Mouse (Mus musculus) cerebellum, postnatal 4 days (tissue): Measurements from ENCODE around the gene Ghdc.

Source experiments
- DNase-seq, 2 experiments: peaks; one replicate each; pipeline ENCODE4 v3.0.0; 2022; ENCODE audit warnings: low spot score in 2 of 2, mixed read lengths in 1 of 2

The Ghdc gene

DNA sequence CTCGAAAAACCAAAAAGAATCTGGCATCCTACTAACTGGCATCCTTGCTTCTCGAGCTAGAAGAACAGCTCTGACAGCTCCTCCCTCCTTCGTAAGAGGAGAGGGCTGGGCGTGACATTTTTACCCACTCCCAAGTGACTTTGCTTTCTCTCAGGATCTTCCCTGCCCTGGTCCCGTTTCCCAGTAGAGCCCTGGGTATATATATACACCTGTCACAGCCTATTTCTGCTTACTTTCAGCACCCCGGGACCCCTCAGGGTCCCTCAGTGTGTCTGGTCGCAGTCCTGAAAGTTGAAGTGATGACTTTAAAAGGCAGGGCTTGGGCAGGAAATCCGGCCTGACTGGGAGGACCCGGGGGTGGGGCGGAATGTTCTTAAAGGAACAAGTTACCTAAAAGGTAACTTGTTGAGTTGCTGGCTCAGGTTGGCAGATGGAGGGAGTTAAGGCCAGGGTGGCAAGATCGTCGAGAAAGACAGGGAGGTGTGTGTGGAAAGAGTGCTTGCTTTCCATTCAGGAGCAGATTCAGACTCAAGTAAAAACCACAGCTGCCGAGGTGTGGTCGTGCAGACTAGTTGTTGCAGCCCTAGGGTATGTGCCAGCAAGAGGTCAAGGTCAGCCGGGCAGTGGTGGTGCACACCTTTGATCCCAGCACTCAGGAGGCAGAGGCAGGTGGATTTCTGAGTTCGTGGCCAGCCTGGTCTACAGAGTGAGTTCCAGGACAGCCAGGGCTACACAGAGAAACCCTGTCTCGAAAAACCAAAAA is at the start of gene Ghdc:
TSS of gene Ghdc (minus strand) at position 312 of the 763 bp plus-strand sequence.
- DNase-seq, result peak; percentile 45 to 49

DNA sequence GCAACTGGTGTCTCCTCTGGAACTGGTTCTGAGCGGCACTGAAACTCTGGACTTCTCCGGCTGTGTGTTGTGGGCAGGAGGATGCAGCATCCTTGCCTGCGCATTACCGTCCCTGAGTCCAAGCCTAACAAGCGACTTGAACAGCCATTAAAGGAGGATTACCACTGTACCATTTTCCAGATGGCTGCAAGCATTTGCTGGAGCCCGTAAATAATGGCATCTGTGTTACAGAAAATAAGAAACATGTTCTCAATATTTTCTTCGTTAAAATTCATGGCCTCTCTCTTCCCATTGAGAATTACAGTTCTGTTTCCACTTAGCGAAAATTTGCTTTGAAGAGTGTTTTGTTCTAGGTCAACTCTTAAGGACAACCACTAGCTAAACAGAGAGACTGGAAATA is 49.3 kb upstream of the Ghdc start:
- no peak for DNase-seq

DNA sequence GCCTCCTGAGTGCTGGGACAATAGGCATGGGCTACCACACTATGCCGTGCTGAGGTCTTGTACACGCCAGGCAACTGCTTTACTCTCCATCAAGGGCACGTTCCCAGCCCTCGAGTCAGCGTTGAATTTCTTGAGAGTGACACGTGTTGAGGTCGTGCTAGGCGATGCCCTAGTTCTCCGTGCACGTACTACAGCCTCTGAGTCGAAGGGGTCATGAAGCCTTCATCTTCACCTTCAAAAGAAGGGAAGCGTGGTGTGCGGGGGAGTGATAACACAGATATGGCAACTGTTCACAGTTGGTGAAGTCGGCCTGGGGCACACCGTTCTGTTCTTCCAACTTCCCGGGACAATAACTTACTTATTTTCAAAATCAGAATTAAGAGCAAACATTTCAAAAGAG is 48.9 kb upstream of the Ghdc start:
- DNase-seq, result no peak

DNA sequence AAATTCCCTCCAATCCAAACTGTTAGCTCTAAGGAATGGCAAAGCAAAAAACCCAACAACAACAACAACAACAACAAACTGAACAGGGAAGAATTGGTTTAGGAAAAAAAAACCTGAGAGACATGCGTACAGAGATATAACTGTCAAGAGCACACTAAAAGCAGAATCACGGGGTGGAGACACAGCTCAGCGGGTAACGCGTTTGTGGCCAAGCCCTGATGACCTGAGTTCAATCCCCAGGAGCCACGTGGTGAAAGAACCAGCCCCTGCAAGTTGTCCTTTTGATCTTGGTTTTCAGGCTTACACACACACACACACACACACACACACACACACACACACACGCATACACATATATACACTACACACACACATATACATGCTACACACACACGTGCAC is 48.3 kb upstream of the Ghdc start:
- no peak for DNase-seq

DNA sequence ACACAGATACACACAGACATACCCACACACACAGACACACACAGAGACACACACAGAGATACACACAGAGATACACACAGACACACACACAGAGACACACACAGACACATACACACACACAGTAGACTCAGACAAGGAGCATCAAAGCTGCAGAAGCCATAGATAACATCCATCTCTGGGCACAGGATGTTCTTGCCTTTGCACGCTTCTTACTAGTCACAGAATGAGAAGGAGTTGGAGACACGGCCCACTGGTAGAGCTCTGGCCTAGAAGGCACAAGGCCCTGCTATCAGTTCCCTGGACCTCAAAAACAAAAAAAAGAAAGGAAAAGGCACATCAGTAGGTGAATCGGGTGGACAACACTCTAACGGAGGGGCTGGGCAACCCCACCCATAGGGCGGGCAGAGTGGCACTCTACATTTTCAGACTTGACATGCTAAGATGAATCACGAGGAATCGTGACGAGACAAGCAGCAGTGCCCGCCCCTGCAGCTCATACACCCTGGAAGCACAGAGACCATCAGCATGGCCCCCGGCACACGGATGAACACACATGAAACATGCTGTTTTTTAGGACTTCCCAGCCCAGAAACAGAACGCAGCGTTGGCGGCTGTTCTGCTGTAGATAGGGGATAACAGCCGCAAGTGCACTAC is 47.7 kb upstream of the Ghdc start:
- no peak for DNase-seq

DNA sequence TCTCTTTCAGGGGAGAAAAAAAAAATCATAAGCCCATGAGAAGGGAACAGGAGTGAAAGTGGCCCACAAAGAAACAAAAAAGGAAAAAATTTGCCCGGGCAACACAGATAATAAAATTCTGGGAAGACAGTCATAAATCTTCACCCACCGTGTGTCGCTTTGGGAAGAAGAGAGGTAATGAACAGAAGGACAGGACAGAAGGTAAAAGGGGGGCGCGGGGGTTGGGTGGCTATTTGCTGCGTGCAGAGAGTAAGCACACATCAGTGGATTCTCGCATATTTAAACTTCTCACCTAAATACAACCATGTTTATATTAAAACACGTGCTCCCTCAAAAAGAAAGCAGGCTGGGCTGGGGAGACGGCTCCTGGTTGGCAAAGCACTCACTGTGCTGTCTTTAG is 46.6 kb upstream of the Ghdc start:
- peak in 1 of 2 experiments; percentile 21 for DNase-seq

DNA sequence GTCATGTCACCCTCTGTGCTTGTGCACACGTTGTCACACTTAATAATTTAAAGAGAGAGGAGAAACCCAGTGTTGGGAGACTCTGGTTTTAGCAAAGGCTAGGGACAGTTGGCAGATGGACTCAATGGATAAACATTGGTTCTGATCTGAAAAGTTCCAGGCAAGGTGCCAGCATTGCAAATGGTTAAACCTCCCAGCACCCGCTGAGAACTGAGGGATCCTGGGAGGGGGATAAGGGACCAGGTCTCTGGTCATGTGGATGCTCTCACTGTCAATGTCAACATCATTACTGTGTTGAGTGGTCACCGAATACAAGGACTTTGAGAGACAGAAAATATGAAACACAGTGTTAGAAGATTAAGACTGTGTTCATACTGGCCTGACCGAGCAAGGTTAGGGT is 46.0 kb upstream of the Ghdc start:
- no peak for DNase-seq

DNA sequence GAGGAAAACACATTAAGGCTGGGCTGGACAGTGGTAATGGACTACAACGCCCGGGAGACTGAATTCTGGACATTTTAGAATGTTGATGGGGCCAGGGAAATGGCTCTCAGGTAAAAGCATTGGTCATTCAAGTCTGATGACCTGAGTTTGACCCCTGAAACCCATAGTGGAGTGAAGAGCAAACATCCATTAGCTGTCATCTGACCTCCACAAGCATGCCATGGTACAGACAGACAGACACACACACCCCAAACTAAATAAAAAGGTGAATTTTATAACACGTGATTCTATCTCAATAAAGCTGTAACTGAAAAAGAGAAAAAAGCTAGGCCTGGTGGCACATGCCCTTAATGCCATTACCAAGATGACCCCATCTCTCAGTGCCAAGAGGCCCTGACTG is 45.6 kb upstream of the Ghdc start:
- peak in 1 of 2 experiments; percentile 6 for DNase-seq

DNA sequence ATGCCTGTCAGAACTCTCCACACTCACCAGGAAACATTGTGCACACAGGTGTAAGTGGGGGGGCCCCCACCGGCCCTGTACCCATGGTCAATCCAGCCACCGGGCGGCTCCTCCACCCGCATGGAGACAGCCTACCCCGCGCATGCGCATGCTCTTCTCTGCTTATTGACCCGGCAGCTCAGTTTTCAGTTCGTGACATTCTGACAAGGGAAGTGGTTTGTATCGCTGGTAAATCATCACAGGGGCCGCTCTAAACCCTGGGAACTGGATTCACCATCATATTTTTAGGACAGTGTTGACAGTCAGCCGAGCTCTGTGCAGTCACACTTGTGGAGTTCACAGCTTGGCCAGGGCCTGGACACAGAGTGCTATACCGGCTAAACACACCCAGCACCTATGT is 43.7 kb upstream of the Ghdc start:
- DNase-seq, result no peak

DNA sequence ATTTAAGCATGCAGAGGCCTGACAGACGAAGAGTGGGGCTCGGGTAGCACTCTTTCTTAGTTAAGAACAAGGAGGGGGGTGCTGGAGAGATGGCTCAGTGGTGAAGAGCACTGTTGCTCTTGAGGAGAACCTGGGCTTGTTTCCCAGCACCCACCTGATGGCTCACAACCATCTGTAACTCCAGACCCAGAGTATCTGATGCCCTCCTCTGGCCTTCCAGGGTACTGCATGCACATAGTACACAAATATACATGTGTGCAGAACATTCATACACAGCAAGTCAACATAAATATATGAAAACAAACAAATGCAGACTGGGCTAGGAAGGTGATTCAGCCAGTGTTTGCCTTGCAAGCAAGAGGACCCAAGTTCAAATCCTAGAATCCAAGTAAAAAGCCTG is 40.4 kb upstream of the Ghdc start:
- no peak for DNase-seq

DNA sequence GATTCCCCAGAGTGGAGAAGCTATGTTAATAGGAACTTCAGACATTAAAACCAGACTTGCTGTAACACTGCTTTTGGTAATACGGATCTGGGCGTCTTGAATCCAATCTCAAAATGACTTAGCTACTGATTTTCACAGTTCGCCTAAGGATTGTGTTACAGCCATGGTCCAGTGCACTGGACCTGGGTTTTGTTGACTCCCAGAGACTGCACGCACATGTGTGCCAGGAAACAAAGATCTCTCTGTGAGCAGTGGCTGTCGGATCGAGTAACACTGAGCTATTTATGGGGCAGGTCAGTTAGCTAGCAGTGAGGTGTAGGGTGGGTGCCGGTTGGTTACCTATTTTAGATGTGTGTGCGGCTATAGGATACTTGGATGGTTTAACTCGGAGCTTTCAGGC is 39.8 kb upstream of the Ghdc start:
- no peak for DNase-seq

DNA sequence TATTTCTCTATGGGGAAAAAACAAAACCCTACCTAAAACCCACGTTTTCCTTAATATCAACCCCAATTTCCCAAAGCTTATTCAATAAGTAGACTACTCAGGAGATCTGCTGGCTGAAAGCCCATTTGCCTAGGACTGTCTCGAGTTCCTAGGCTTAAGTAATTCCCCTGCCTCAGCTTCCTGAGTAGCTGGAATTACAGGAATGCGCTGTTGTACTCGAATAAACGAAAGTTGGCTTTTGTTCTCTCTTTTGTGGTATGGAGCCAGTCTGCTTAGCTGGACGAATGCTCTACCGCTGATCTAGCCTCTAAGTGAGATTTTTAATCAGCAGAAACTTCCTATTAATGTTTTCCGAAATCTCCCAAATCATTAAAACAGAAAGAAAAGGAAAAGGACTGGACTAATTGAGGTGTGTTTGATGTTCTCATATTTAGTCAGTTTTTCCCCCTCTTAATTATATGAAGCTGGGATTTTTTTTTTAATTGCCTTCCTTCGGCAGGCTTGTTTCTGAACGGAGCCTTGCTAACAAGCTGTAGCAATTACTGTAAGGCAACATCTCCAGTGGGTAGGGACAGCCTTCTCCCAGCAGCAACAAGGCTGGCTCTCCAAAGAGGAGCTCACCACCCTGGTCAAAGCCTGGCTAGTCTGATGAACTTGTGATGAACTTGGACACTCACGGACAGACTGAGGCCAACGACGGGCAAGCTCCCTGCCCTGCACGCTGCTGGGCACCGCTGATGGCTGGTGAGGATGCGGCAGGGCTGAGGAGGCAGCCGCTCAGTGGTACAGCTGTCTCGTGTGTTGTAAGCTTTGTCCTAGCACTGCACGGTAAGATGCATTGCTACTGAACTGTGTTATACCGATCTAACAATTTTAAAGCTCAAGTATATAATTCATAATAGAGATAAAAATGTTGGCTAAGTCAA is 35.9 kb upstream of the Ghdc start:
- DNase-seq, result no peak

DNA sequence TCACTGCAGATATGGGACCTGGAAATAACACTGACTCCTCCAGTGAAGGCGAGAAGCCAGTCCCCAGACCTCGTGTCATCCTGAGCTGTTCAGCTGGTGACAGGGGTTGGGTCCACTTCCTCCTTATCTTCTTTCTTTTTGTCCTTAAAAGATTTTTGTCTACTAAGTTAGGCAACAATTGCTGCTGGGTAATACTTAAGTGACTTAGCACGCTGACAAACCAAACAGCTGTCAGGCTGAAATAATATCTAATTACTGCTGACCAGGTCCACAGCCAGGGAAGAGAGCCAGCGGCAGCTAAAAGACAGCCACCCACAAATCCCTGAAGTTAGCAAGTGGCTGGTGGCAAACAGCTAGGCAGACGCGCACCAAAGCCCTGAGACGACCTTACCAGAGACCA is 34.8 kb upstream of the Ghdc start:
- DNase-seq, result no peak

DNA sequence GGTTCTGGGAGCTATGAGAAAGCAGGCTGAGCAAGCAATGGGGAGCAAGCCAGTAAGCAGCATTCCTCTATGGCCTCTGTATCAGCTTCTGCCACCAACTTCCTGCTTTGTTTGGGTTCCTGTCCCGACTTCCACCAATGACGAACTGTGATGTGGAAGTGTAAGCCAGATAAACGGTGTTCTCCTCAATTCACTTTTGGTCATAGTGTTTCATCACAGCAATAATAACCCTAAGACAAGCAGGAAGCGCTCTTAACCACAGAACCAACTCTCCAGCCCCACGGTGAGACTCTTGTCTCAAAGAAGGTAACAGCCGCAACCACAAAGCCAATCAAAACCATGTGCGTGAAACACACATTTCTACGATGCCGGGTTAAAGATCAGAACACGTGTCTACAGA is 33.7 kb upstream of the Ghdc start:
- no peak for DNase-seq

DNA sequence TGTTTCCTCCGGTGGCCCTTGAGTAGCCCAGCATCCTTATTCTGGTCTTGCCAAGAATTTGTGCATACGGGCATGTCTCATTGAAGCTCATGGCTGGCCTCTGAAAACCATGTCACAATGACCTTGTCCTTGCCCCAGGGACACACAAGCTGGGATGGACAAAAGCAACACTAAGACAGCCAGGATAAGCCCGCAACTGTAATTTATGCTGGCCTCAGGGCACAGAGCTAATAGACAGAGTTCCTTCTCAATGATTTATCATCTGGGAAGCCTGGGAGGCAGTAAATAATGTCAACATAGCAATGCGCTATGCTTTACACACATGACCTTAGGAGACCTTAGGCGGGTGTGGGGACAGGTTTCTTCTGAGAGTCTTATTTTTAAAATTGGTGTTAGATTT is 28.7 kb upstream of the Ghdc start:
- DNase-seq, result no peak

DNA sequence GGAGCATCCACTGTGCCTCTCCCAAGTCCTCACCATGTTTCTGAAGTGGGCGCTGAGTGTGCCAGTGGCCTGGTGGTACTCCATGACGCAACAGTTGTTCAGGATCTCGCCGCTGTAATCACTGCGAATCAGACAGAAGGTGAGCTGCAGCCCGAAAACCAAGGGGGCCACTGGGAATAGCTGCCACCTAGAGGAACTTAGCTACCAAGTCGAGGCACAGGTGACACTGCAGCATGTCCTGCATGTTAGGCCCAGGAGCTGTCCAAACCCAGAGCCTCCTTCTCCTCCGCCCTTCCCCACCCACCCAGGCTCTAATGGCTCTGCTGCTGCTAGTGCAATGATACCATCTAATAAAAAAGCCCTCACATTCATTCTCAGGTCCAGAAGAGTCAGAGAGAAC is 25.8 kb upstream of the Ghdc start:
- DNase-seq, result no peak

DNA sequence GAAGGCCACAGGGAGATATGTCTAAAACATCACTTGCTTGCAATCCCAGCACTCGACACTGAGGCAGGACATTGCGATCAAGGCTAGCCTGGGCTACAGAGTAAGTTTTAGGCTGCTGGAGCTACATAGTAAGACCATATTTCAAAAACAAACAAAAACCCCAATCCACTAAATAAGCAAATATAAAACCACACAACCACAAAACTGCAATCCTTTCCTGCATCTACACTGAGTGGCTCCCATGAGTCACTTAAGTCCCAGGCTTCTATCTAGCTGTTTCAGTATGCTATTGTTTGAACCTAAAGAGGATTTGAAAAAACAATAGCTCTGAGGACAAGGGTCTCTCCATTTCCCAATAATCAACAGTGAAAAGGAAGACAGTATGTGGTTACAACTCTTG is 24.6 kb upstream of the Ghdc start:
- DNase-seq, result no peak

DNA sequence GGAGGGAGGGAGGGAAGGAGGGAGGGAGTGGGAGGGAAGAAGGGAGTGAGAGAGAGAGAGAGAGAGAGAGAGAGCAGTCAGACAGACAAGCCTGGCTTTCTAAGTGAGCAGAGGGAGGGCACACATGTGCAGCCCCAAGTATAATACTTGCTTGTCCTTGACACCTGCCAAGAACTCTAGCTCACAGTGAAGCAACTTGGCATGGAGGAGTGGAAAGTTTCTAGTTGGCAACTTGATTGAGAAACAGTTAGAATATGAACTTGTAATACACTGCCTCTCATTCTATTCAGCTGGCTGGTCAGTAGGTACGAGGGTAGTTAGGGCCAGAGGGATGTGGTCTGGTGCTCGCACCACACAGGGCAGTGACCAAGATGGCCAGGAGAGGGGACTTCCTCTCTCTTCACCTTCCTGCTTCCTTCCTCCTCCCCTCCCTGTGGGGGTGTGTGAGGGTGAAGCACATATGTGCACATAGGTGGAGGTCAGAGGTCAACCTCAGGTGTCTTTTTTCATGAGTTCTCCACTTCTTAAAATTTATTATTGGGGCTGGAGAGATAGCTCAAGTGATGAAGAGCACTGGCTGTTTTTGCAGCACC is 20.8 kb upstream of the Ghdc start:
- DNase-seq, result no peak

DNA sequence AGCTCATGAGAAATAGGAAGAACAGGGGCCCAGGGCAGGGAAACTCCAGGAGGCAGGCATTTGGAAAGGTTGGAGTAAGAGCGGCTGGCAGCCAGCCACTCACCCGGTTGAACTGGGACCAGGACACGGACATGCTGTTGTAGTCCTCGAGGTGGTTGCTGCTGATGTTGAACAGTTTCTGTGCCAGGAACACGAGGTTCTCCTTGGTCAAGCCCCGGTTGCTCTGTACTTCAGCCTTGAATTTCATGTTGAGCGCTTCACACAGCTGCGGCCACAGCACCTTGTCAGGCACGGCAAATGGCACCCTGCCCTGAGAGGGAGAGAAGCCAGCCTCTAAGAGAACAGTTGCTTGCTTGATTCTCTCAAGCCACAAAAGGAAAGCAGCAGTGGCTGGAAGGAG is 19.9 kb upstream of the Ghdc start:
- peak in 1 of 2 experiments; percentile 49 for DNase-seq

DNA sequence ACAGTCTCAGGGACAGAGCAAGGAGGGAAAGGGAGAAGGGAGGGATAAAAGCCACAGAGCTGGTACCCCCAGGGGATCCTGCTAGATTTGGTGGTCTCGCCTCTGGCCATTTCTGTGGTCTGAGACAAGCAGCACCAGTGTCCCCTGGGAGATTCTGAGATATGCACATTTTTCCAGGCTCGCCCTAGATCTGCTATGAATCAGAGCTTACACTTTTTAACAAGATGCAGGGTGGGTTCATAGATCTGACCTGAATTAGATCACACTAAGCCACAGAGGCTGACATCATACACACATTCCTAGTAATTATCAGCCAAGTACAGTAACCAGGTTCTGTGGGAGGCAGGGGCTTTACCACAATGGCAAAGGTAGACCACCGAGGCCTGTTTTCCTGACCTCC is 18.9 kb upstream of the Ghdc start:
- DNase-seq, result no peak

DNA sequence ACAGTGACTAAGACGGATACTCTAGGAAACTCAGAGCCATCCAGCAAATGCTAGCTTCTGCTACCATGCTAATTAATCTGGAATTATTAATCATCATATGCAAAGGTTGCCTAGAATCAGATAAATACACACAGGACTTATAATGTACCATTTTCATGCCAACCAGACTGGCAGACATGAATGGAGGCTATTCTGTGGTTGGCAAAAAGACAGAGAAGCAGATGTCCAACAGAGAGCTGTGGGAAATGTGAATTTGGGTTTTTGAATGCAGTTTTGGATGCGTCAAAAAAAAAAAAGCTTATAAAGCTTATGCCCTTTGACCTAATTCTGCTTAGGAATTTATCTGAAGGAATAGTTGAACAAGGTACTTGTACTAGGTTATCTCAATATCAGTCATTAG is 15.0 kb upstream of the Ghdc start:
- DNase-seq, result no peak

DNA sequence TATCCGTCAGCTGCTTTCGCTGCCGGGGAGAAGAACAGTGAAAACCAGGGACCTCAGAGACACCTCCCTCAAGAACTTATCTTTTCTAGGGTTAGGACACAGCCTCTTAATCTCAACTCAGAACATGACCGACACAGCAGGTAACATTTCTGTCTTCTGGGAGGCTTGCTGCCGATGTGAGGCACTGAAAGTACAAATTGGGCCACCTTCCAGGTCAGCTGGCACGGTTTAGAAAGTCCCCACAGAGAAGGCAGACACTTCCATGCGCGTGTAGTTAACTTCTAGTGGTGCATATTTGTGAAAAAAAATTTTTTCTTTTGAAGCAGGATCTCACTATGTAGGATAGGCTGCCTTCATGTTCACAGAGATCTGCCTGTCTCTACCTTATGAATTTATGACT is 13.5 kb upstream of the Ghdc start:
- no peak for DNase-seq
